ENCODE assay signal across 12 mouse cellular contexts in genomic region chr9:91609457-91610166, GRCm38 (mm10).
DNase-seq lines count a peak whose midpoint lies in the region; ATAC-seq and TF ChIP-seq lines count a peak whose summit lies in the region.
"Had no signal": no experiment of that assay in that cellular context is flagged by ENCODE, and none has a peak within 500 bp of the region (broad histone marks: within the 10 kb centered on the region; RNA-seq: fewer than 3 reads in every experiment).

No protein-coding gene starts in this region.

- WGBS in embryonic facial prominence, embryonic 11.5 days = 52% methylated on average over 10 of the region's 10 CpGs
- 43% methylated on average over 10 of the region's 10 CpGs for WGBS in hindbrain, postnatal 0 days
- 51% methylated on average over 10 of the region's 10 CpGs for WGBS in neural tube, embryonic 12.5 days
- 48% methylated on average over 10 of the region's 10 CpGs for WGBS in lung, postnatal 0 days
- WGBS in stomach, postnatal 0 days = 42% methylated on average over 10 of the region's 10 CpGs

- no peak for ATAC-seq in embryonic facial prominence, embryonic 11.5 days (replicated peaks; ENCODE audit: insufficient number of reproducible peaks, low FRiP score, low TSS enrichment, low read depth)
- peak; percentile 97 for ATAC-seq in hindbrain, postnatal 0 days
- peak; percentile 58; the same call in 1 of the 2 replicates for ATAC-seq in neural tube, embryonic 12.5 days (ENCODE audit: low FRiP score, low read depth)
- ATAC-seq in lung, postnatal 0 days = no peak
- no peak for ATAC-seq in stomach, postnatal 0 days (ENCODE audit: low FRiP score, low TSS enrichment)
- ATAC-seq: inflammation-experienced regulatory T-cells, adult 6 months had no signal

- no peak for TF ChIP-seq EP300 in lung, postnatal 0 days (IDR thresholded peaks at IDR 0.05)
- TF ChIP-seq EP300 in stomach, postnatal 0 days (optimal IDR thresholded peaks at IDR 0.05) = no peak

- no peaks in the 10 kb centered on the region for H3K36me3 ChIP-seq in embryonic facial prominence, embryonic 11.5 days (replicated peaks; ENCODE audit: control insufficient read depth, insufficient read depth, low read depth, low read length)
- H3K36me3 ChIP-seq in hindbrain, postnatal 0 days (ENCODE audit: insufficient read depth, low read length) = no peaks in the 10 kb centered on the region
- no peaks in the 10 kb centered on the region for H3K36me3 ChIP-seq in neural tube, embryonic 12.5 days
- no peaks in the 10 kb centered on the region for H3K36me3 ChIP-seq in lung, postnatal 0 days (ENCODE audit: insufficient read depth, low read length)
- H3K36me3 ChIP-seq in stomach, postnatal 0 days (ENCODE audit: control insufficient read depth, insufficient read depth, low read length) = no peaks in the 10 kb centered on the region

- DNase-seq in cerebellum, adult 18-20 months = peak; percentile 13 to 25
- DNase-seq in cerebellum, adult 9-10 months = no peak
- DNase-seq in embryonic facial prominence, embryonic 11.5 days (ENCODE audit: low spot score) = peak; percentile 4
- peak; percentile 73 for DNase-seq in hindbrain, postnatal 0 days (ENCODE audit: low spot score)
- DNase-seq in lung, postnatal 0 days (ENCODE audit: low spot score) = no peak
- DNase-seq in stomach, postnatal 0 days (ENCODE audit: low spot score) = no peak
- no peak for DNase-seq in ovary, postnatal 36 days (ENCODE audit: low spot score)
- DNase-seq: adrenal gland, postnatal 36 days; heart, adult 11 months had no signal

- no peaks in the 10 kb centered on the region for H3K27me3 ChIP-seq in embryonic facial prominence, embryonic 11.5 days (ENCODE audit: control insufficient read depth, insufficient read depth, low read length)
- H3K27me3 ChIP-seq in hindbrain, postnatal 0 days (ENCODE audit: insufficient read depth, low read length) = no peaks in the 10 kb centered on the region
- no peaks in the 10 kb centered on the region for H3K27me3 ChIP-seq in neural tube, embryonic 12.5 days (replicated peaks)
- no peaks in the 10 kb centered on the region for H3K27me3 ChIP-seq in lung, postnatal 0 days (replicated peaks; ENCODE audit: insufficient read depth, low read length)
- H3K27me3 ChIP-seq in stomach, postnatal 0 days (ENCODE audit: control insufficient read depth, insufficient read depth, low read length) = no peaks in the 10 kb centered on the region

- no peak overlapping the region for H3K4me2 ChIP-seq in embryonic facial prominence, embryonic 11.5 days (ENCODE audit: low read depth, low read length)
- H3K4me2 ChIP-seq in hindbrain, postnatal 0 days (ENCODE audit: low read depth, low read length) = peak overlapping the region; percentile 28
- no peak overlapping the region for H3K4me2 ChIP-seq in neural tube, embryonic 12.5 days (replicated peaks)
- no peak overlapping the region for H3K4me2 ChIP-seq in lung, postnatal 0 days (replicated peaks; ENCODE audit: low read depth, low read length)
- H3K4me2 ChIP-seq in stomach, postnatal 0 days (replicated peaks; ENCODE audit: low read depth) = no peak overlapping the region

- no peak overlapping the region for H3K4me3 ChIP-seq in embryonic facial prominence, embryonic 11.5 days (ENCODE audit: low read depth, low read length)
- no peak overlapping the region for H3K4me3 ChIP-seq in hindbrain, postnatal 0 days (ENCODE audit: low read length)
- H3K4me3 ChIP-seq in neural tube, embryonic 12.5 days = no peak overlapping the region
- no peak overlapping the region for H3K4me3 ChIP-seq in lung, postnatal 0 days (ENCODE audit: low read depth, low read length)
- no peak overlapping the region for H3K4me3 ChIP-seq in stomach, postnatal 0 days (ENCODE audit: low read depth, low read length)

- TF ChIP-seq CTCF in hindbrain, postnatal 0 days (IDR thresholded peaks at IDR 0.05; ENCODE audit: low read depth) = no peak
- TF ChIP-seq CTCF in lung, postnatal 0 days (IDR thresholded peaks at IDR 0.05) = no peak
- TF ChIP-seq CTCF in stomach, postnatal 0 days (IDR thresholded peaks at IDR 0.05; ENCODE audit: low read depth) = no peak

- no peak overlapping the region for H3K9ac ChIP-seq in embryonic facial prominence, embryonic 11.5 days (replicated peaks; ENCODE audit: low read length)
- H3K9ac ChIP-seq in hindbrain, postnatal 0 days (replicated peaks; ENCODE audit: low read length) = no peak overlapping the region
- H3K9ac ChIP-seq in neural tube, embryonic 12.5 days = no peak overlapping the region
- no peak overlapping the region for H3K9ac ChIP-seq in lung, postnatal 0 days (replicated peaks; ENCODE audit: low read depth)
- H3K9ac ChIP-seq in stomach, postnatal 0 days (ENCODE audit: low read length) = no peak overlapping the region

- no peak overlapping the region for H3K27ac ChIP-seq in embryonic facial prominence, embryonic 11.5 days (replicated peaks; ENCODE audit: low read depth, low read length)
- H3K27ac ChIP-seq in hindbrain, postnatal 0 days = no peak overlapping the region
- H3K27ac ChIP-seq in neural tube, embryonic 12.5 days = no peak overlapping the region
- H3K27ac ChIP-seq in lung, postnatal 0 days (ENCODE audit: low read length) = no peak overlapping the region
- no peak overlapping the region for H3K27ac ChIP-seq in stomach, postnatal 0 days (replicated peaks)
- H3K27ac ChIP-seq: macrophage had no signal

- no peaks in the 10 kb centered on the region for H3K9me3 ChIP-seq in embryonic facial prominence, embryonic 11.5 days (replicated peaks; ENCODE audit: control insufficient read depth, low read length)
- no peaks in the 10 kb centered on the region for H3K9me3 ChIP-seq in hindbrain, postnatal 0 days (ENCODE audit: low read length)
- H3K9me3 ChIP-seq in neural tube, embryonic 12.5 days = no peaks in the 10 kb centered on the region
- H3K9me3 ChIP-seq in lung, postnatal 0 days (ENCODE audit: low read length) = no peaks in the 10 kb centered on the region
- no peaks in the 10 kb centered on the region for H3K9me3 ChIP-seq in stomach, postnatal 0 days (ENCODE audit: control insufficient read depth, low read length)

- no peaks in the 10 kb centered on the region for H3K4me1 ChIP-seq in embryonic facial prominence, embryonic 11.5 days (ENCODE audit: control insufficient read depth, insufficient read depth, low read length)
- H3K4me1 ChIP-seq in hindbrain, postnatal 0 days (ENCODE audit: insufficient read depth, low read length) = no peaks in the 10 kb centered on the region
- no peaks in the 10 kb centered on the region for H3K4me1 ChIP-seq in neural tube, embryonic 12.5 days
- no peaks in the 10 kb centered on the region for H3K4me1 ChIP-seq in lung, postnatal 0 days (ENCODE audit: insufficient read depth, low read depth, low read length)
- H3K4me1 ChIP-seq in stomach, postnatal 0 days (replicated peaks; ENCODE audit: control insufficient read depth, insufficient read depth) = no peaks in the 10 kb centered on the region

Comparison
In these comparisons a context has a peak if more than half of its experiments do, and no peak if none do; other contexts are left out.
1. DNase-seq: peak in cerebellum, adult 18-20 months (2 of 2), embryonic facial prominence, embryonic 11.5 days (single experiment) and hindbrain, postnatal 0 days (single experiment); none in cerebellum, adult 9-10 months (single experiment), lung, postnatal 0 days (single experiment), stomach, postnatal 0 days (single experiment) and ovary, postnatal 36 days (single experiment).
2. ATAC-seq: peak in hindbrain, postnatal 0 days (single experiment) and neural tube, embryonic 12.5 days (single experiment); none in embryonic facial prominence, embryonic 11.5 days (single experiment), lung, postnatal 0 days (single experiment) and stomach, postnatal 0 days (single experiment).